Mouse (Mus musculus) cerebellum, adult 2 months (tissue): ENCODE results near the gene Snrnp40.

Experiments used
- CTCF ChIP-seq: fragments of 200-500 bp; IDR thresholded peaks from 2 replicates; pipeline ENCODE4 v1.5.1; 2011; ENCODE audit warnings: low read depth, mild to moderate bottlenecking, control low read depth, low read length, moderate library complexity, borderline replicate concordance; ENCODE audit not compliant: insufficient read depth
- POLR2A ChIP-seq: fragments of 200-500 bp; IDR thresholded peaks from 2 replicates; pipeline ENCODE4 v1.6.1; 2011; ENCODE audit warnings: low read length, control low read depth, borderline replicate concordance; ENCODE audit not compliant: insufficient read depth

DNA sequence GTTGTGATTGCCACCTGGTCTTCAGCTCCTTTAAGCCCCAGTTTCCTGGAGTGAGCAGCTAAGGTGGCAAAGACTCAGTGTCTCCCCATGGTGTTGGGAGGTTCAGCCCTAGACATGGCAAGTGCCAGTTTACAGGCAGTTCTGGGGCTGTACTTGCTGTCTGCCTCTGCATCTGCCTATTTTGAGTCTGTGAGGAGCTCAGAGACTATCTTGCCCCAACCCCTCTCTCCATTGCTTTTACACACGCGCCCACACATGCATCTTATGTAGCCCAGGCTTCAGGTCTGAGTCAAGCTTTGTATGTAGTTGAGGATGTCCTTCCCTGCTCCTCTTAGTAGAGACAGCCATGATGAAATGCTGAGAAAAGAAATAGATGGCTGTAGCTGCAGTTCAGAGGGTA lies 19.2 kb downstream of the Snrnp40 start:
- TF ChIP-seq CTCF = no peak
- no peak for TF ChIP-seq POLR2A
